Mouse (Mus musculus): ENCODE data around the gene Glrp1.

Glrp1 gene

GRCm38 (mm10) chr1:88499230-88499737 lies 10.6 kb downstream of the Glrp1 start:
- in situ Hi-C loops (cut with MboI; ENCODE audit: unreplicated experiment in 2 of 2) = no loop called here

DNA sequence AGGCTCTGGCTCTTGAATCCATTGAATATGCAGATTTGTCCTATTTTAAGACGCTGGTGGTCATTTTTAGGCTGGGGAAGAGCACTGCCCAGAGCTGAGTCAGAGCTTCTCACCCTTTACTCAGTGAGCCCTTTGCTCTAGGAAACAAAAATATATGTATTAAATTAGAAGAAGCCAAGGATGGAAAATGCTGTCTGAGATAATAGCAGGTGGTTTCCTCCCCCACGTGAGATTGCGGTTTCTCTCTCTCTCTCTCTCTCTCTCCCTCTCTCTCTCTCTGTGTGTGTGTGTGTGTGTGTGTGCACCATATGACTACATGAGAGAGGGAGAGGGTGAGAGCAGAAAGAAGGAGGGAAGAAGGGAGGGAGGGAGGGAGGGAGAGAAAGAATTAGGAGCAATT lies 12.5 kb downstream of the Glrp1 start:
- in situ Hi-C loops (cut with MboI; ENCODE audit: unreplicated experiment in 2 of 2) = no loop called here

DNA sequence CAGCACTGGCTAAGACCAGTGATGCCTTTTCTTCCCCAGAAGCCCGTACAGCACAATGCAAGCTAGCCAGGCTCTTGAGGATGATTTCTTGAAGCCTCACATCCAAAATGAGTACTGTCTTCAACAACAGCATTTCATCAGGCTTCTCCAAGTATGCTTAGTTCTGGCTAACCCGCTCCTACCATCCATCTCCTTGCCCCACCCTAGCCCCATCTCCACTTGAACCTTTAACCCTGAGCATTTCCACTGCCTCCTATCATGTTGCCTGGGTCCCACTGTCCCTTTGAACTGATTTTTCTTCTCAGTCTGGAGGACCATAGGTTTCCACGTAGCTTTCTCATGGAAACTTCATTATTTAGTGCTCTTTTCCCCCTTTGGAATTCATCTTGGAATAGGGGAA lies 17.5 kb downstream of the Glrp1 start:
- in situ Hi-C loops (cut with MboI; ENCODE audit: unreplicated experiment in 2 of 2) = no loop called here

DNA sequence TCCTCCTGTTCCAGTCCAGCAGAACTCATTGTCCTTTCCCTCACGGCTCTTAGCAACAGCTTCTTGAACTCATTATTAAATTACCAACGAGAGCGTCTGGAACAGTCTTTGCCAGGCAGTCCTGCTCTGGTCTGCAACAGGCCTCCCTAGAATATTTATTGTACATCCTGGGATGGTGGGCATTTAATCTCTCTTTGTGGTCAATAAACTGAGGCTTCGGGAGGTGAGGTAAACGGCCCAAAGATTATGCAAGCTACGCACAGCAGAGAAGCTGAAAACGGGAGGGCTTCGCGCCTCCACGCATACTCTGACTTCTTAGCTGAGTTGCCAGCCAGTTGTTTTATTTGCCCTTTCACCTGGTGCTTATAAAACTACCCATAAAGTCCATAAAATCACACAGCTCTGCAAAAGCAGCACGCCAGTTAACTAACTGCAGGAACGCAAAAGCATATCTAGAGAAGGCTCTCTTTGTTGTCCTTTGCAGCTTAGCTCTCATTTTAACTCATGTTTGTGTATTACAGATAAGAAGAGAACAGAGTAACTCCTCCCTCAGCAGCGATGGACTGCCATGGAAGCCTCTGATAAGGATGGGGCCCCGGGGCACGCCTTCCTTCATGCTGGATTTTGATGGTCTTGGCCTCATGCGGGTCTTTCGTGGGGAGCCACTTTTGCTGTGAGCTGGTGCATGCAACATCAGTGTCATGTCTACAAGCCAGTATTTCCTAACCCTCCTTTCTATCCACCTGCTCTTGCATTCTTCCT lies 18.1 kb downstream of the Glrp1 start:
- in situ Hi-C loops (cut with MboI; ENCODE audit: unreplicated experiment in 2 of 2) = no loop called here

GRCm38 (mm10) chr1:88490164-88490563 lies 19.7 kb downstream of the Glrp1 start:
- in situ Hi-C loops (cut with MboI; ENCODE audit: unreplicated experiment in 2 of 2) = no loop called here

- in situ Hi-C loops (cut with MboI; ENCODE audit: unreplicated experiment in 2 of 2) = no loop called here
Measured at GRCm38 (mm10) chr1:88488957-88489356, 20.9 kb downstream of the Glrp1 start.

DNA sequence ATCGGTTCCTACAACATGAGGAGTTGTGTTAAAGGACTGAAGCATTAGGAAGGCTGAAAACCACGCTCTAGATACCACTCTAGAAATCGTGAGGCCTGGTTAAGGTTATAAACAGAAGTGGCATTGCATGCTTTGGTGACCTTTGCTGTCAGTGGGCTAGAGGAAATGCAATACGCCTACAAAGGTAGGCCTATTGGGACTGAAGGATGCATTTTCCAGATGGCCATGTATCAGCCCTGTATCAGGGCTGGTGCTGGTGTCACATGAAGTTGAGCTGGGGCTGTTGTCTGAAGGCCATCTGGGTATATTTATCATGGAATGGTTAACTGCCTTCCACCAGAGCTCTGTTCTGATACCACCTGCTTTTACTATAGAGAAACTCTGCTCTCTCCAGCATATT lies 23.5 kb downstream of the Glrp1 start:
- in situ Hi-C loops (cut with MboI; ENCODE audit: unreplicated experiment in 2 of 2) = no loop called here

- in situ Hi-C loops (cut with MboI; ENCODE audit: unreplicated experiment in 2 of 2) = no loop called here
Measured at GRCm38 (mm10) chr1:88484059-88484458, 25.8 kb downstream of the Glrp1 start.

DNA sequence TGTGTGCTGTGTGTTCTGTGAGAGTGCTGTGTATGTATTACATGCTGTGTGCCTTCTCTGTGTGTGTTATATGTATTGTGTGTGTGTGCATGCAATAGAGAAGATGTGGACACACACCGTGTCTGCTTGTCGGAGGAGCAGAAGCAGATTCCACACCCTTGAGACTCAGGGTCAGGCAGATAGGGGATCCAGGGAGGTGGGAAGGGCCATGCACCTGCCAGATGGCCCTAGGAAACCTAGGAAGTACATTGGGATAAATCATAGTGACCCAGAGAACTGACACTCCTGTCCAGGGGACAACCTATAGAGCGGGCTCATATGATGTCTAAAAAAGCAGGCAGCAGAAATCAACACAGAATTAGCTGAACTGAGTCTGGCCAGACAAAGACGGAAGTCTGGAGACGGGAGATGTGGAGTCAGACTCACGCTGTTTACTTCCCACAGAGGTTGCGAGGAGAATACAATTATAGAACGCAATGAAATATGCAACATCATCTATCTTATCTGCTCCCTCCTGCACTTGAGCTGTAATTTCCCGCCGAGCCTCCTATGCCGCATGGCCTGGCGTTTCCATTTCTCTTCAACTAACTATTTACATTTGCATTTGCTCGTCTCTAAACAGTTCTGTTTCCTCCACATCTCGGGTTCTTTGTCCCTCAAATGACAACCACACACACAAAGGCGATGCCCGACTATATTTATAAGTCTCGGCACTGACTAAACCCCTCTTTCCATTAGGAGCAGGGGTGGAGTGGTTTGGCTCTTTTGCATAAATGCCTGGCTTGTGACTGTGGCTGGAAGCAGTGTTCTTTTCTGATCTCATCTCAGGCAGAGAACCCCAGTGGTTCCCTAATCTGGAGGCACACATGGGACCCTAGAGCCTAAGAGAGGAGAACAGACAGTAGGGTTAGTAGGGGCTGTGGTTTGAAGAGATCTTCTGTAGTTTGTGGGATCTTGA lies 27.4 kb downstream of the Glrp1 start:
- in situ Hi-C loops (cut with MboI; ENCODE audit: unreplicated experiment in 2 of 2) = no loop called here

GRCm38 (mm10) chr1:88480594-88480993 lies 29.3 kb downstream of the Glrp1 start:
- in situ Hi-C loops (cut with MboI; ENCODE audit: unreplicated experiment in 2 of 2) = no loop called here

DNA sequence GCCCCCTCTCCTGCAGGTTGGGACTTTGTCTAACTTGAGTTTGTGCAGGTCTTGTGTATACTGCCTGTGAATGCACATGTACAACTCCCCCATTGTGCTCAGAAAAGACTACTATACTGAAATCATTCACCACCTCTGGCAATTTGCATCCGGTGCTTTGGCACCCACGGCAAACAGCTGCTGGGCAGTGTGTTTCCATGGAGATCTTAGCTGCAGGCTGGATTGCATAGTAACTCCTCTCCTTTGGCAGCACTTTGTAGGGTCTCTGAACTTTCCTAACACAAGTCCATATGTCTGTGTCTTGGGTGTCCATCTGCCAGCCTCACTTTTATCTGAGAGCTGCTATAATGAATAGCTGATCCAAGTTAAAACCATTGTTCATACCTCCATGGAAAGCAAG lies 31.7 kb downstream of the Glrp1 start:
- in situ Hi-C loops (cut with MboI; ENCODE audit: unreplicated experiment in 2 of 2) = no loop called here

DNA sequence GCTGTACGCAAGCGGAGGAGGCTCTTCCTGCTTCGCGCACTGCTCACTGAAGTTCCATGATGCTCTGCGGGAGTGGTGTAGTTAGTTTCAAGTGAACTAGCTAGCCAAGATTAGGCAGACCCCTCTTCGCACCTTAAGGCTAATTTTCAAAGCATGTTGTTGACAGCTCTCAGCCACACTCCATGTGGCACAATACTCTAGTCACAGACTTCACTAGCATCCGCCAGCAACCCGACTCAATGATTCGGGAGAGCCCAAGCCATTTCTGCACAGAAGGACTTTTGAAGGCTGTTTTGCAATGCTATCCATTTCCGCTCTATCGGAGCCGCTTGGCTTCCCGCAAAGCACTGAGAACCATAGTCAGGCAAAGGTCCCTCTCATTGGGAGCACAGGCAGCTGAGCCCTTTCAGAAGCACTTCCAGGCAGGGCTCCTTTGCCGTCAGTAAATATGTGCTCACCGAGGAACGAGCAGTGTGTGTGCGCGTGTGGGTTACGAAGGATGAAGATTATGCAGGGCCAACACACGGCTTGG lies 33.2 kb downstream of the Glrp1 start:
- in situ Hi-C loops (cut with MboI; ENCODE audit: unreplicated experiment in 2 of 2) = no loop called here

GRCm38 (mm10) chr1:88475502-88475953 lies 34.3 kb downstream of the Glrp1 start:
- in situ Hi-C loops (cut with MboI; ENCODE audit: unreplicated experiment in 2 of 2) = no loop called here

DNA sequence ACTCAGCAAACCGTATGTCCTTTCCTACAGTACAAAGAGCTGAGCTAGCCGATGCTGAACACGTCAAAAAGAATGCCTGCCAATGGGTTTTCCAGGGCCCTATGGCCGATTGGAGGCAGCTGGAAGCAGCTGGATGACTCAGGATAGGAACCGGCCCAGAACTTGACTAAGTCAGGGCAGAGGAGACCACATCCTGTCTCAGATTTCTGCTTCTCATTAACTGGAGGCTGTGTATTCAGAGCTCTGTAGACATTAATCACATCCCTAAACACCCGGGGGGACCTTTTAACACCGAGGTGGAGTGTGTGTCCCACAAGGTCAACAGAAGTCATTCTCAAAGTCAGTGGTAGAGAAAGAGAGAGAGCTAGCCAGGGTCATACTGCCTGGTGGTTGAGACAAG lies 35.3 kb downstream of the Glrp1 start:
- in situ Hi-C loops (cut with MboI; ENCODE audit: unreplicated experiment in 2 of 2) = no loop called here

- in situ Hi-C loops (cut with MboI; ENCODE audit: unreplicated experiment in 2 of 2) = no loop called here
Measured at GRCm38 (mm10) chr1:88473899-88474298, 36.0 kb downstream of the Glrp1 start.

DNA sequence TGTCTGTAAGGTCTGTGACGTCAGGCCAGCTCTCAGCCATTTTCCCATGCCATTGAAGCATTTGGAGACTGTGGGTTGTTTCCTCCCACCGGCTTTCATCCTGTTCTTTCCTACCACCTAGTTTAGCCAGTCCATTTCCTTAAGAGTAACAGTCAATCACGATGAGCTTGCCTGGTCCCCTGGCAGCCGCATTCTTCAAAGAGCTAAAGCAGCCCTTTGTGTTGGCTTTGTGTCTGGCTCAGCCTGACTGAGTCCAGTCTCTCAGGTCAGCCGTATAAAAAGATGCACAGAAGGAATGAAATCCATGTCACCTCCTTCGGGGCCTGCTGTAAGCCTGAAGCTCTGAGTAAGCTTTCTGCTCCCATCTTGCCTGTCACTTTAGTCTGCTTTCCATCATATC lies 37.6 kb downstream of the Glrp1 start:
- in situ Hi-C loops (cut with MboI; ENCODE audit: unreplicated experiment in 2 of 2) = no loop called here

DNA sequence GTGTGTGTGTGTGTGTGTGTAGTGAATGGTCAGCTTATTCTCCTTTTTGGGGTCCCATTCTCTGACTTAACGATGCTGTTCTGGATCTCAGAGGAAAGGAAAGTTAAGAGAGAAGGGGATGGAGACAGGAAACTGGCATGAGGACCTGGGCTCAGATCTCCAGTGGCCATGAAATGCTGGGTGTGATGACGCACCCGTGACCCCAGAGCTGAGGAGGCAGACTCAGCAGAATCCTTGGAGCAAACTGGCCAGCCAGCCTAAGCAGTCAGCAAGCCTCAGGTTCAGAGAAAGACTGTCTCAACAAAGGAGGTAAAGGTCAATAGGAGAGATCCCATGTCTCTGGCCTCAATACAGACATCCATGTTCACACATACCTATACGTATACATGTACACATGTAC lies 40.1 kb downstream of the Glrp1 start:
- in situ Hi-C loops (cut with MboI; ENCODE audit: unreplicated experiment in 2 of 2) = no loop called here

DNA sequence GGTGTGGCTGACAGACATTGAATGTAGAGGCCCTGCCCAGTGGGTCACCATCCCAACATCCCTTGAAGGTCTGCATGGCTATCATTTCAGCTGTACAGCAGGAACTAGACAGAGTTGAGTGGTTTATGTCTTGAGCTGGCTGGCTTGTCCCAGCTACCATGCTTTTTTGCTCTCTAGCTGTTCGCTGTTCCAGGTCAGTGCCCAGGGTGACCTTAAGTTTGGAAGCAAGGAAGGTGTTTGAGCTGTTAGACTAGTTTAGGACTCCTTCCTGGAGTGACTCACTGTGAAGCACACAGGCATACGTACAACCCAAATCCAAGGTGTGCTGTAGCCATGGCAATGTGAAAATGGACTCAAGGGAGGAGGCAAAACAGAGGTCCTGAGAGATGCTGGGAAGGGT lies 41.5 kb downstream of the Glrp1 start:
- in situ Hi-C loops (cut with MboI; ENCODE audit: unreplicated experiment in 2 of 2) = no loop called here

- in situ Hi-C loops (cut with MboI; ENCODE audit: unreplicated experiment in 2 of 2) = no loop called here
Measured at GRCm38 (mm10) chr1:88467866-88468265, 42.0 kb downstream of the Glrp1 start.

GRCm38 (mm10) chr1:88466325-88467064 lies 43.4 kb downstream of the Glrp1 start:
- in situ Hi-C loops (cut with MboI; ENCODE audit: unreplicated experiment in 2 of 2) = no loop called here

GRCm38 (mm10) chr1:88465722-88466121 lies 44.1 kb downstream of the Glrp1 start:
- in situ Hi-C loops (cut with MboI; ENCODE audit: unreplicated experiment in 2 of 2) = no loop called here

Data from v-Abl transformed pro-B cells (cell line).